Mouse (Mus musculus) liver, embryonic 14.5 days (tissue): ENCODE data around the gene Ccdc152.

Experiments
- CTCF ChIP-seq: IDR thresholded peaks from 2 replicates; pipeline ENCODE4 v1.5.1; 2016; ENCODE audit warnings: antibody characterized with exemption, low read depth, control low read depth
- EP300 ChIP-seq: IDR thresholded peaks from 2 replicates; pipeline ENCODE4 v1.6.1; 2016; ENCODE audit warnings: antibody characterized with exemption, low read depth

DNA sequence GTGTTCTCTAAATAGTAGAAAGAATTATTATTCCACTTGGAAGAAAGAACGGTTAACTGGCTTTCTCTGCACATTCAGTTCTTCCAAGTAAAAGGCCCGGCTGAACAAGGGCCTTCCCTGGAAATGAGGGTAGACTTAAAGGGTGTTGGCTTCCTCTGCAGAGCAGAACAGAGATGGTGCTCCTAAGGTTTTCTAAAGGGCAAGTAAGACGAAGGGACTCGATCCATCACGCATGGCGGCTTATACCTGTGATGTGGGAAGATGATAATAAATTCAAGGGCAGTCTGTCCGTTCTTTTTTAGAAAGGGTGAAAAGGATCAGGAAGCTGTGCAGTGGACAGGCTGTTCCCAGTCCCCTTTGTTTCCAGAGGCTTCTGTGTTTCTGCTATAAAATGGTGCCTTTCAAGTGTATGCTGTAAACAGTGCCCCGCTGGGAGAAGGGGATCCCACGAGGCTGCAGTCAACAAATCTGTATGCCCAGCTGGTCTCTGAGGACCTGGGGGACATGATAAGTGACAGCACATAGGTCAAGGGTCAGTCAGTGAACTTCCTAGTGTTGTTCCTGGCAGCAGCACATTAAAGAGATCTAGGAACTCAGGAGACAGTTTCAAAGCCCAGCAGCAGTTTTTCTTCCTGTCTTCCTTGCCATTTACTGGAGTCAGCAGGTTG lies 71.0 kb downstream of the Ccdc152 start:
- TF ChIP-seq CTCF (no peak), EP300 (no peak)
